Mouse (Mus musculus): ENCODE measurements at regions not wholly inside any gene's neighbourhood (a gene's known extent, or its start where the extent isn't known, plus 50 kb on each side); places are given as distances from the start of the nearest gene placed in this dataset.

DNA sequence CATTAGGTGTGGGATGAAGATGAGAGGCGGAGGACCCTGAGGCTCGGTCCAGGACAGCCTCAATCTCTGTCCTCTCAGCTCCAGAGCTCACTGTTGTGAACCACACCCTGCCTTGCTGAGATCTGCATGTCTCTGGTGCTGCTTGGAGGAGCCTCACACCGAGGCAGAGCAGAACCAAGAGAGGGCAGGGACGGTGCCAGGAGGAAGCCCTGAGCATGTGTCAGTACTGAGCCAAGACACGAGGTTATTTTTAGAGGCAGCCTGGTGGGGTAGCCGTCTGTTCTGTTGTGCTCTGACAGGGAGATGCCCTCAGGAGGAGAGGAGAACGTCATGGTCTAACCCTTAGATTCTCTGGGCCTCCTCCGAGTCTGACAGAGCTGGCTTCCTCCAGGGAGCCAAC is 50.3 kb upstream of the Tle3 start:
- Histone ChIP-seq H3K9ac (ENCODE audit: low read depth, low read length) (no peak overlapping the region), H3K27me3 (ENCODE audit: control insufficient read depth, insufficient read depth, low read depth, low read length) (0 out of 2 replicates have a peak, but pooled peaks cover 6% of the 10 kb centered on the region), H3K27ac (ENCODE audit: low read length) (no peak overlapping the region), H3K9me3 (replicated peaks; ENCODE audit: control insufficient read depth, low read length, poor library complexity, severe bottlenecking) (no peaks in the 10 kb centered on the region), H3K4me1 (ENCODE audit: control insufficient read depth, insufficient read depth, low read length) (peaks cover 11% of the 10 kb centered on the region), H3K36me3 (ENCODE audit: control insufficient read depth, insufficient read depth, low read length) (no peaks in the 10 kb centered on the region), H3K4me3 (ENCODE audit: low read depth, low read length) (no peak overlapping the region), H3K4me2 (ENCODE audit: low read length) (no peak overlapping the region)
- ATAC-seq = no peak
- 66% methylated on average over 8 of the region's 8 CpGs for WGBS

DNA sequence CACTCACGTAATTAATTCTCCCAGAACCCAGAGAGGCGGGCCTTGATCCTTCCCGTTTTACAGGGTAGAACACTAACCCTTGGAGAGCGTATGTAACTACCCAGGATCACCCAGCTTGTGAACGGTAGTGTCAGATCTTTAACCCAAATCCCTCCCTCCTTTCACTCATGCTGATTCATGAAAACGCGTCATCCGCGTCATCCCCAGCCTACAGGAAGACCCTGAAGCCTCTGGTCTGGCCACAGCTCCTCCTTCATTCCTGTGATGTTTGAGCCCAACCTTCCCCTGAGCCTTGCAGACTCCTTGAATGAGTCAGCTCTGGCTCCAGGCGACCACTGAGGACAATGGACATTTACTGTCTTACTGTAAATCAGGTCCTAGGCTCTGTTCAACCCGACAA is 49.8 kb upstream of the Tle3 start:
- ATAC-seq = no peak
- H3K4me1 ChIP-seq (ENCODE audit: control insufficient read depth, insufficient read depth, low read length) = peaks cover 11% of the 10 kb centered on the region
- H3K4me3 ChIP-seq (ENCODE audit: low read depth, low read length) = no peak overlapping the region
- 0 out of 2 replicates have a peak, but pooled peaks cover 6% of the 10 kb centered on the region for H3K27me3 ChIP-seq (ENCODE audit: control insufficient read depth, insufficient read depth, low read depth, low read length)
- H3K4me2 ChIP-seq (ENCODE audit: low read length) = no peak overlapping the region
- no peaks in the 10 kb centered on the region for H3K9me3 ChIP-seq (replicated peaks; ENCODE audit: control insufficient read depth, low read length, poor library complexity, severe bottlenecking)
- H3K27ac ChIP-seq (ENCODE audit: low read length) = no peak overlapping the region
- H3K9ac ChIP-seq (ENCODE audit: low read depth, low read length) = no peak overlapping the region
- no peaks in the 10 kb centered on the region for H3K36me3 ChIP-seq (ENCODE audit: control insufficient read depth, insufficient read depth, low read length)
- WGBS = 71% methylated on average over 11 of the region's 11 CpGs
